Comparison of ENCODE assay signal across 28 mouse cellular contexts in genomic region chr2:157747989-157748388, GRCm38 (mm10). TPM values are rescaled to one million over a fixed set of nuclear protein-coding genes. Genes with fewer than 3 reads are reported as not detected.
DNase-seq lines count a peak whose midpoint lies in the region; ATAC-seq and TF ChIP-seq lines count a peak whose summit lies in the region.
"Had no signal": no experiment of that assay in that cellular context is flagged by ENCODE, and none has a peak within 500 bp of the region (broad histone marks: within the 10 kb centered on the region; RNA-seq: fewer than 3 reads in every experiment).

No protein-coding gene starts in this region.

- H3K27me3 ChIP-seq in hindbrain, postnatal 0 days (ENCODE audit: insufficient read depth, low read length) = no peaks in the 10 kb centered on the region
- no peaks in the 10 kb centered on the region for H3K27me3 ChIP-seq in hindbrain, embryonic 12.5 days
- H3K27me3 ChIP-seq in midbrain, embryonic 15.5 days (replicated peaks) = no peaks in the 10 kb centered on the region
- H3K27me3 ChIP-seq in midbrain, embryonic 11.5 days (ENCODE audit: control insufficient read depth, insufficient read depth, low read length) = no peaks in the 10 kb centered on the region
- no peaks in the 10 kb centered on the region for H3K27me3 ChIP-seq in midbrain, embryonic 16.5 days (ENCODE audit: control insufficient read depth, insufficient read depth, low read depth, low read length)
- H3K27me3 ChIP-seq: kidney, embryonic 15.5 days; Patski had no signal

- peaks cover 25% of the 10 kb centered on the region for H3K4me1 ChIP-seq in hindbrain, postnatal 0 days (ENCODE audit: insufficient read depth, low read length)
- H3K4me1 ChIP-seq in hindbrain, embryonic 12.5 days = peaks cover 33% of the 10 kb centered on the region
- H3K4me1 ChIP-seq in midbrain, embryonic 15.5 days = peaks cover 51% of the 10 kb centered on the region
- H3K4me1 ChIP-seq in midbrain, embryonic 11.5 days (ENCODE audit: control insufficient read depth, insufficient read depth, low read length) = peaks cover 7% of the 10 kb centered on the region
- peaks cover 36% of the 10 kb centered on the region for H3K4me1 ChIP-seq in midbrain, embryonic 16.5 days (ENCODE audit: control insufficient read depth, insufficient read depth, low read length)

- ATAC-seq in hindbrain, postnatal 0 days = no peak
- ATAC-seq in hindbrain, embryonic 12.5 days (ENCODE audit: low FRiP score) = no peak
- no peak for ATAC-seq in midbrain, embryonic 15.5 days (replicated peaks)
- no peak for ATAC-seq in midbrain, embryonic 11.5 days (ENCODE audit: low FRiP score)
- ATAC-seq in midbrain, embryonic 16.5 days = no peak
- ATAC-seq: forebrain, embryonic 16.5 days; Patski had no signal

- no peak overlapping the region for H3K9ac ChIP-seq in hindbrain, postnatal 0 days (replicated peaks; ENCODE audit: low read length)
- H3K9ac ChIP-seq in hindbrain, embryonic 12.5 days = no peak overlapping the region
- H3K9ac ChIP-seq in midbrain, embryonic 15.5 days = no peak overlapping the region
- H3K9ac ChIP-seq in midbrain, embryonic 11.5 days (ENCODE audit: low read length) = no peak overlapping the region
- no peak overlapping the region for H3K9ac ChIP-seq in midbrain, embryonic 16.5 days (ENCODE audit: low read depth, low read length)
- H3K9ac ChIP-seq: kidney, embryonic 15.5 days; liver, embryonic 14.5 days had no signal

- H3K4me2 ChIP-seq in hindbrain, postnatal 0 days (ENCODE audit: low read depth, low read length) = no peak overlapping the region
- H3K4me2 ChIP-seq in hindbrain, embryonic 12.5 days (replicated peaks) = no peak overlapping the region
- no peak overlapping the region for H3K4me2 ChIP-seq in midbrain, embryonic 15.5 days
- H3K4me2 ChIP-seq in midbrain, embryonic 11.5 days = no peak overlapping the region
- H3K4me2 ChIP-seq in midbrain, embryonic 16.5 days (ENCODE audit: low read length) = no peak overlapping the region
- H3K4me2 ChIP-seq: heart, embryonic 11.5 days; kidney, embryonic 15.5 days had no signal

- H3K9me3 ChIP-seq in hindbrain, postnatal 0 days (ENCODE audit: low read length) = no peaks in the 10 kb centered on the region
- H3K9me3 ChIP-seq in hindbrain, embryonic 12.5 days (replicated peaks) = peaks cover 10% of the 10 kb centered on the region
- H3K9me3 ChIP-seq in midbrain, embryonic 15.5 days = no peaks in the 10 kb centered on the region
- H3K9me3 ChIP-seq in midbrain, embryonic 11.5 days (ENCODE audit: control insufficient read depth, low read length) = no peaks in the 10 kb centered on the region; the same call in 1 of the 2 replicates
- no peaks in the 10 kb centered on the region for H3K9me3 ChIP-seq in midbrain, embryonic 16.5 days (replicated peaks; ENCODE audit: control insufficient read depth, low read length, poor library complexity, severe bottlenecking)
- H3K9me3 ChIP-seq: kidney, embryonic 15.5 days had no signal

- peak overlapping the region; percentile 32; the same call in 1 of the 2 replicates for H3K27ac ChIP-seq in hindbrain, postnatal 0 days
- H3K27ac ChIP-seq in hindbrain, embryonic 12.5 days = no peak overlapping the region
- peak overlapping the region; percentile 68; the same call in 1 of the 2 replicates for H3K27ac ChIP-seq in midbrain, embryonic 15.5 days
- H3K27ac ChIP-seq in midbrain, embryonic 11.5 days (ENCODE audit: low read depth, low read length) = no peak overlapping the region
- peak overlapping the region; percentile 15; the same call in 1 of the 2 replicates for H3K27ac ChIP-seq in midbrain, embryonic 16.5 days (ENCODE audit: low read length)
- H3K27ac ChIP-seq: kidney, embryonic 15.5 days; liver, embryonic 14.5 days; macrophage had no signal

- H3K36me3 ChIP-seq in hindbrain, postnatal 0 days (ENCODE audit: insufficient read depth, low read length) = no peaks in the 10 kb centered on the region
- peaks cover 6% of the 10 kb centered on the region; the same call in 1 of the 2 replicates for H3K36me3 ChIP-seq in hindbrain, embryonic 12.5 days
- H3K36me3 ChIP-seq in midbrain, embryonic 15.5 days (replicated peaks) = no peaks in the 10 kb centered on the region
- no peaks in the 10 kb centered on the region for H3K36me3 ChIP-seq in midbrain, embryonic 11.5 days (ENCODE audit: control insufficient read depth, insufficient read depth, low read length)
- H3K36me3 ChIP-seq in midbrain, embryonic 16.5 days (ENCODE audit: control insufficient read depth, insufficient read depth, low read length) = no peaks in the 10 kb centered on the region

- H3K4me3 ChIP-seq in hindbrain, postnatal 0 days (ENCODE audit: low read length) = no peak overlapping the region
- H3K4me3 ChIP-seq in hindbrain, embryonic 12.5 days = no peak overlapping the region
- H3K4me3 ChIP-seq in midbrain, embryonic 15.5 days = no peak overlapping the region
- H3K4me3 ChIP-seq in midbrain, embryonic 11.5 days (ENCODE audit: low read depth, low read length) = no peak overlapping the region
- H3K4me3 ChIP-seq in midbrain, embryonic 16.5 days (ENCODE audit: low read depth, low read length) = no peak overlapping the region
- H3K4me3 ChIP-seq: erythroblast, embryonic 14.5 days; kidney, embryonic 15.5 days had no signal

- DNase-seq in frontal cortex, postnatal 36 days (ENCODE audit: low spot score in 2 of 2) = peak; percentile 28 to 36
- no peak for DNase-seq in frontal cortex, postnatal 14 days (ENCODE audit: low spot score in 2 of 2)
- DNase-seq in hindbrain, postnatal 0 days (ENCODE audit: low spot score) = no peak
- DNase-seq in midbrain, embryonic 11.5 days (ENCODE audit: low spot score, missing footprints) = no peak
- DNase-seq in kidney, postnatal 4 days = no peak
- DNase-seq: adrenal gland, postnatal 25 days; cerebellum, adult 18-20 months; cerebellum, postnatal 10 days; gastrocnemius, postnatal 25 days; heart, adult 11 months; heart, postnatal 4 days; kidney, adult 18-20 months; kidney, postnatal 25 days; layer of hippocampus, postnatal 36 days; liver; lung, adult 2 months; lung, postnatal 10 days; right cerebral cortex, postnatal 14 days had no signal

- TF ChIP-seq CTCF in hindbrain, postnatal 0 days (IDR thresholded peaks at IDR 0.05; ENCODE audit: low read depth) = no peak

- 63% methylated on average over 2 of the region's 2 CpGs for WGBS in hindbrain, postnatal 0 days
- WGBS in hindbrain, embryonic 12.5 days = 70% methylated on average over 2 of the region's 2 CpGs
- WGBS in midbrain, embryonic 15.5 days = 47% methylated on average over 2 of the region's 2 CpGs
- WGBS in midbrain, embryonic 11.5 days = 78% methylated on average over 2 of the region's 2 CpGs
- 51% methylated on average over 2 of the region's 2 CpGs for WGBS in midbrain, embryonic 16.5 days

RNA-seq across cellular contexts. Expression of gene Ctnnbl1, which starts 10.8 kb away (rescaled TPM):
- total RNA-seq in hindbrain, postnatal 0 days (2014; rRNA removed) = 28.7 and 30.3 TPM in 2 replicates
- polyA plus RNA-seq in hindbrain, postnatal 0 days (2015; fragmentation: Nextera tagmentation; extraction: Ambion mirVana) = 42.7 and 45.4 TPM in 2 replicates
- 82.3 and 83.7 TPM in 2 replicates for polyA plus RNA-seq in hindbrain, embryonic 12.5 days (2016; fragmentation: Nextera tagmentation; extraction: Ambion mirVana)
- polyA plus RNA-seq in midbrain, embryonic 15.5 days (2015; fragmentation: Nextera tagmentation; extraction: Ambion mirVana) = 68.0 and 68.2 TPM in 2 replicates
- 98.8 and 109 TPM in 2 replicates for polyA plus RNA-seq in midbrain, embryonic 11.5 days (2014; fragmentation: Nextera tagmentation; extraction: Ambion mirVana)
- 62.7 and 63.6 TPM in 2 replicates for polyA plus RNA-seq in midbrain, embryonic 16.5 days (2015; fragmentation: Nextera tagmentation; extraction: Ambion mirVana)

Comparison
In these comparisons a context has a peak if more than half of its experiments do, and no peak if none do; other contexts are left out.
1. DNase-seq: peak in frontal cortex, postnatal 36 days (2 of 2); none in frontal cortex, postnatal 14 days (0 of 2), hindbrain, postnatal 0 days (single experiment), midbrain, embryonic 11.5 days (single experiment) and kidney, postnatal 4 days (0 of 2).
2. H3K27ac ChIP-seq: peak in hindbrain, postnatal 0 days (single experiment), midbrain, embryonic 15.5 days (single experiment) and midbrain, embryonic 16.5 days (single experiment); none in hindbrain, embryonic 12.5 days (single experiment) and midbrain, embryonic 11.5 days (single experiment).